Mouse (Mus musculus): ENCODE data around the gene Gcm1. TPM values are rescaled to one million over a fixed set of nuclear protein-coding genes. Genes with fewer than 3 reads are reported as not detected.

Gene Gcm1
- polyA plus RNA-seq, 1 experiment from 2014 or later = not detected

GRCm38 (mm10) chr9:78022187-78022945 lies 29.4 kb upstream of the Gcm1 start:
- no peak overlapping the region for H3K4me2 ChIP-seq
- H3K36me3 ChIP-seq = no peaks in the 10 kb centered on the region
- no peak for ATAC-seq (ENCODE audit: low FRiP score)
- peaks cover 6% of the 10 kb centered on the region; the same call in 1 of the 2 replicates for H3K4me1 ChIP-seq (replicated peaks)
- no peaks in the 10 kb centered on the region for H3K9me3 ChIP-seq
- 71% methylated on average over 8 of the region's 8 CpGs for WGBS
- H3K27ac ChIP-seq = no peak overlapping the region
- peaks cover 7% of the 10 kb centered on the region; the same call in 1 of the 2 replicates for H3K27me3 ChIP-seq
- no peak overlapping the region for H3K9ac ChIP-seq
- H3K4me3 ChIP-seq = no peak overlapping the region

- H3K4me3 ChIP-seq = no peak overlapping the region
- H3K27ac ChIP-seq = no peak overlapping the region
- peaks cover 6% of the 10 kb centered on the region; the same call in 1 of the 2 replicates for H3K27me3 ChIP-seq
- no peaks in the 10 kb centered on the region for H3K9me3 ChIP-seq
- H3K36me3 ChIP-seq = no peaks in the 10 kb centered on the region
- peak; percentile 76 for ATAC-seq (ENCODE audit: low FRiP score)
- no peak overlapping the region for H3K9ac ChIP-seq
- 15% methylated on average over 3 of the region's 3 CpGs for WGBS
- H3K4me2 ChIP-seq = no peak overlapping the region
- peaks cover 6% of the 10 kb centered on the region; the same call in 1 of the 2 replicates for H3K4me1 ChIP-seq (replicated peaks)
Measured at GRCm38 (mm10) chr9:78024823-78025222, 26.9 kb upstream of the Gcm1 start.

- Histone ChIP-seq H3K9me3 (no peaks in the 10 kb centered on the region), H3K27me3 (no peaks in the 10 kb centered on the region), H3K27ac (no peak overlapping the region), H3K9ac (no peak overlapping the region), H3K4me1 (replicated peaks) (no peaks in the 10 kb centered on the region), H3K36me3 (no peaks in the 10 kb centered on the region), H3K4me2 (no peak overlapping the region), H3K4me3 (no peak overlapping the region)
- 82% methylated on average over 3 of the region's 3 CpGs for WGBS
- no peak for ATAC-seq (ENCODE audit: low FRiP score)
Measured at GRCm38 (mm10) chr9:78027099-78027498, 24.6 kb upstream of the Gcm1 start.

GRCm38 (mm10) chr9:78030835-78031456 lies 20.8 kb upstream of the Gcm1 start:
- Histone ChIP-seq H3K4me2 (no peak overlapping the region), H3K4me3 (no peak overlapping the region), H3K36me3 (no peaks in the 10 kb centered on the region), H3K9me3 (no peaks in the 10 kb centered on the region), H3K27me3 (no peaks in the 10 kb centered on the region), H3K27ac (no peak overlapping the region), H3K4me1 (replicated peaks) (no peaks in the 10 kb centered on the region), H3K9ac (no peak overlapping the region)
- ATAC-seq (ENCODE audit: low FRiP score) = no peak
- WGBS = 92% methylated on average over 10 of the region's 10 CpGs

- Histone ChIP-seq H3K4me3 (no peak overlapping the region), H3K9me3 (no peaks in the 10 kb centered on the region), H3K9ac (no peak overlapping the region), H3K27me3 (no peaks in the 10 kb centered on the region), H3K27ac (no peak overlapping the region), H3K36me3 (no peaks in the 10 kb centered on the region), H3K4me1 (replicated peaks) (no peaks in the 10 kb centered on the region), H3K4me2 (no peak overlapping the region)
- WGBS = 90% methylated on average over 4 of the region's 4 CpGs
- no peak for ATAC-seq (ENCODE audit: low FRiP score)
Measured at GRCm38 (mm10) chr9:78032930-78033329, 18.8 kb upstream of the Gcm1 start.

- Histone ChIP-seq H3K4me2 (no peak overlapping the region), H3K9ac (no peak overlapping the region), H3K4me1 (replicated peaks) (no peaks in the 10 kb centered on the region), H3K4me3 (no peak overlapping the region), H3K27me3 (no peaks in the 10 kb centered on the region), H3K27ac (no peak overlapping the region), H3K9me3 (no peaks in the 10 kb centered on the region), H3K36me3 (no peaks in the 10 kb centered on the region)
- WGBS = 77% methylated on average over 5 of the region's 5 CpGs
- no peak for ATAC-seq (ENCODE audit: low FRiP score)
Measured at GRCm38 (mm10) chr9:78035296-78035695, 16.4 kb upstream of the Gcm1 start.

- Histone ChIP-seq H3K36me3 (no peaks in the 10 kb centered on the region), H3K9me3 (no peaks in the 10 kb centered on the region), H3K27ac (no peak overlapping the region), H3K27me3 (no peaks in the 10 kb centered on the region), H3K4me2 (no peak overlapping the region), H3K4me3 (no peak overlapping the region), H3K4me1 (replicated peaks) (no peaks in the 10 kb centered on the region), H3K9ac (no peak overlapping the region)
- 88% methylated on average over 8 of the region's 8 CpGs for WGBS
- ATAC-seq (ENCODE audit: low FRiP score) = no peak
Measured at GRCm38 (mm10) chr9:78035831-78036230, 15.9 kb upstream of the Gcm1 start.

- Histone ChIP-seq H3K4me3 (no peak overlapping the region), H3K4me1 (replicated peaks) (no peaks in the 10 kb centered on the region), H3K27ac (no peak overlapping the region), H3K27me3 (no peaks in the 10 kb centered on the region), H3K9me3 (no peaks in the 10 kb centered on the region), H3K4me2 (no peak overlapping the region), H3K9ac (no peak overlapping the region), H3K36me3 (no peaks in the 10 kb centered on the region)
- WGBS = 39% methylated on average over 18 of the region's 18 CpGs
- ATAC-seq (ENCODE audit: low FRiP score) = peak; percentile 65
Measured at GRCm38 (mm10) chr9:78038755-78039489, 12.8 kb upstream of the Gcm1 start.

- no peak overlapping the region for H3K4me3 ChIP-seq
- H3K4me2 ChIP-seq = no peak overlapping the region
- H3K4me1 ChIP-seq (replicated peaks) = no peaks in the 10 kb centered on the region
- WGBS = 72% methylated on average over 6 of the region's 6 CpGs
- ATAC-seq (ENCODE audit: low FRiP score) = no peak
- H3K9ac ChIP-seq = no peak overlapping the region
- H3K27ac ChIP-seq = no peak overlapping the region
- H3K27me3 ChIP-seq = no peaks in the 10 kb centered on the region
- no peaks in the 10 kb centered on the region for H3K9me3 ChIP-seq
- no peaks in the 10 kb centered on the region for H3K36me3 ChIP-seq
Measured at GRCm38 (mm10) chr9:78045171-78045570, 6.6 kb upstream of the Gcm1 start.

- Histone ChIP-seq H3K4me2 (no peak overlapping the region), H3K9me3 (no peaks in the 10 kb centered on the region), H3K4me1 (replicated peaks) (no peaks in the 10 kb centered on the region), H3K9ac (no peak overlapping the region), H3K4me3 (no peak overlapping the region), H3K36me3 (no peaks in the 10 kb centered on the region), H3K27me3 (no peaks in the 10 kb centered on the region), H3K27ac (no peak overlapping the region)
- no peak for ATAC-seq (ENCODE audit: low FRiP score)
- WGBS = 59% methylated on average over 20 of the region's 20 CpGs
Measured at GRCm38 (mm10) chr9:78046755-78047154, 5.0 kb upstream of the Gcm1 start.

GRCm38 (mm10) chr9:78050452-78050970 lies 1.2 kb upstream of the Gcm1 start:
- no peaks in the 10 kb centered on the region for H3K9me3 ChIP-seq
- H3K27me3 ChIP-seq = no peaks in the 10 kb centered on the region
- no peak overlapping the region for H3K4me2 ChIP-seq
- no peaks in the 10 kb centered on the region for H3K4me1 ChIP-seq (replicated peaks)
- ATAC-seq (ENCODE audit: low FRiP score) = no peak
- H3K9ac ChIP-seq = no peak overlapping the region
- no peak overlapping the region for H3K4me3 ChIP-seq
- no peak overlapping the region for H3K27ac ChIP-seq
- WGBS = 55% methylated on average over 5 of the region's 5 CpGs
- H3K36me3 ChIP-seq = no peaks in the 10 kb centered on the region

- Histone ChIP-seq H3K4me2 (no peak overlapping the region), H3K9me3 (no peaks in the 10 kb centered on the region), H3K27me3 (no peaks in the 10 kb centered on the region), H3K27ac (no peak overlapping the region), H3K4me3 (no peak overlapping the region), H3K4me1 (replicated peaks) (no peaks in the 10 kb centered on the region), H3K9ac (no peak overlapping the region), H3K36me3 (no peaks in the 10 kb centered on the region)
- 74% methylated on average over 8 of the region's 8 CpGs for WGBS
- ATAC-seq (ENCODE audit: low FRiP score) = no peak
Measured at GRCm38 (mm10) chr9:78053821-78054220, 2.1 kb downstream of the Gcm1 start.
